Comparison of ENCODE assay signal across 8 mouse cellular contexts in the genomic region with DNA sequence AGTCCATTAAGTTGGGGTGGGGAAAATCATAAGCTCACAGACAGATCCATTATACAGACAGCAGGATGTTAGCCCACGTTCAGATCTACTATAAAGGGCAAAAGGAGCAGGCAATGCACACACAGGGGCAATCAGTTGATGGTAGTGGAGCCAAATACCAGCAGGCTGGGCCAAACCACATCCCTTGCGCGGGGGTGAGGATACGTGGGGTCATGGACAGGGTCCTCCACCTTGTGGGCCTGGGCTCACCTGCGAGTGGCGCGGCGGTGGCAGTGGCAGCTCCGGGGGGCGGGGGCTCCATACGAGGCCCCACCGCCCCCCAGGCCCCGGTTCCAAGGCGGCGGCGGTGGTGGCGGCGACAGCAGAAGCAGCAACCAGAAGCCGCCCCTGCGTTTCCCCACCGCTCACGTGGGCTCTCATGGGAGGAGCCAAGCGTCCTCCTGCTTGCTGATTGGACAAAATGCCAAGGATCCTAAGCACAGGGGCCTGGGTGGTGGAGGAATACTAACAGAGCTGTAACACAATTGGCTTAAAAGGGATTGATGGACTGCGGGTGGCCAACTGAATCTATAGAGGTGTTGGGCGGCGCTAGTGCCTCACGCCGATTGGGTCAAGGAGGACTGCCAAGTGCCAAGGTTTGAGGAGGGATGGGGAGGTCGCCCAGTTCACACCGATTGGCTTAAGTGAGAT. TPM values are rescaled to one million over a fixed set of nuclear protein-coding genes. Genes with fewer than 3 reads are reported as not detected.
DNase-seq lines count a peak whose midpoint lies in the region; ATAC-seq and TF ChIP-seq lines count a peak whose summit lies in the region.

A gene (minus strand): TSS at position 418 of the 690 bp plus-strand sequence.

- H3K4me1 ChIP-seq in G1E (ENCODE audit: insufficient read depth, low read depth, low read length): peaks cover 13% of the 10 kb centered on the region
- H3K4me1 ChIP-seq in forebrain, postnatal 0 days (ENCODE audit: insufficient read depth): no peaks in the 10 kb centered on the region
- no peaks in the 10 kb centered on the region for H3K4me1 ChIP-seq in lung, embryonic 15.5 days

- peak within 1 kb of the TSS; percentile 82 for H3K27ac ChIP-seq in forebrain, postnatal 0 days (ENCODE audit: low read depth, low read length)
- peak within 1 kb of the TSS; percentile 53; the same call in 1 of the 2 replicates for H3K27ac ChIP-seq in lung, embryonic 15.5 days

- H3K4me3 ChIP-seq in G1E (ENCODE audit: low read depth, low read length): peak within 1 kb of the TSS; percentile 77
- H3K4me3 ChIP-seq in forebrain, postnatal 0 days (ENCODE audit: low read depth, low read length): peak within 1 kb of the TSS; percentile 60
- H3K4me3 ChIP-seq in lung, embryonic 15.5 days: peak within 1 kb of the TSS; percentile 73

- peak within 1 kb of the TSS; percentile 67 for H3K9ac ChIP-seq in forebrain, postnatal 0 days
- H3K9ac ChIP-seq in lung, embryonic 15.5 days: peak within 1 kb of the TSS; percentile 70

- H3K9me3 ChIP-seq in G1E (replicated peaks): no peaks in the 10 kb centered on the region
- no peaks in the 10 kb centered on the region for H3K9me3 ChIP-seq in forebrain, postnatal 0 days (ENCODE audit: low read length)
- no peaks in the 10 kb centered on the region for H3K9me3 ChIP-seq in lung, embryonic 15.5 days

- H3K27me3 ChIP-seq in G1E (ENCODE audit: insufficient read depth, low read length): no peaks in the 10 kb centered on the region
- H3K27me3 ChIP-seq in forebrain, postnatal 0 days (ENCODE audit: insufficient read depth, low read length): no peaks in the 10 kb centered on the region
- H3K27me3 ChIP-seq in lung, embryonic 15.5 days: no peaks in the 10 kb centered on the region

- H3K36me3 ChIP-seq in G1E (replicated peaks): peaks cover 20% of the 10 kb centered on the region
- no peaks in the 10 kb centered on the region for H3K36me3 ChIP-seq in forebrain, postnatal 0 days (ENCODE audit: insufficient read depth)
- H3K36me3 ChIP-seq in lung, embryonic 15.5 days: no peaks in the 10 kb centered on the region

- ATAC-seq in G1E (ENCODE audit: extremely low read depth, insufficient number of reproducible peaks, low FRiP score, poor library complexity, severe bottlenecking): peak; percentile 97
- peak; percentile 98 for ATAC-seq in forebrain, postnatal 0 days
- ATAC-seq in lung, embryonic 15.5 days (ENCODE audit: borderline replicate concordance, extremely low read depth, low FRiP score, low TSS enrichment): peak; percentile 97

- TF ChIP-seq CTCF in G1E (IDR thresholded peaks at IDR 0.05; ENCODE audit: low read depth, low read length): no peak
- no peak for TF ChIP-seq CTCF in forebrain, postnatal 0 days (IDR thresholded peaks at IDR 0.05; ENCODE audit: low read depth)

- H3K4me2 ChIP-seq in forebrain, postnatal 0 days (ENCODE audit: low read depth): peak within 1 kb of the TSS; percentile 49
- peak within 1 kb of the TSS; percentile 52 for H3K4me2 ChIP-seq in lung, embryonic 15.5 days

- peak; percentile 81 for DNase-seq in G1E (ENCODE audit: low spot score)
- peak; percentile 78 to 88 for DNase-seq in cerebellum, adult 18-20 months
- peak; percentile 91 for DNase-seq in forebrain, postnatal 0 days
- peak; percentile 84 for DNase-seq in heart, postnatal 4 days
- DNase-seq in layer of hippocampus, adult 8-10 months (ENCODE audit: low spot score in 2 of 2): peak; percentile 80 to 92
- peak; percentile 81 for DNase-seq in ovary, adult 18-20 months (ENCODE audit: low spot score)
- DNase-seq in thymus, postnatal 0 days (ENCODE audit: low spot score): peak; percentile 82

- 27% methylated on average over 30 of the region's 30 CpGs for WGBS in forebrain, postnatal 0 days
- 10% methylated on average over 24 of the region's 30 CpGs for WGBS in lung, embryonic 15.5 days

RNA-seq across cellular contexts. Expression of the gene that starts here (rescaled TPM):
- total RNA-seq in G1E (2014; fragmentation: Nextera tagmentation): 19.3 and 20.5 TPM in 2 replicates
- total RNA-seq in G1E (2017): 7.0 and 7.6 TPM in 2 replicates
- polyA plus RNA-seq in G1E (2012): 15.8 and 17.1 TPM in 2 replicates
- 40.1 and 45.9 TPM in 2 replicates for total RNA-seq in forebrain, postnatal 0 days (2014; rRNA removed)
- polyA plus RNA-seq in forebrain, postnatal 0 days (2015; fragmentation: Nextera tagmentation; extraction: Ambion mirVana): 25.9 and 27.1 TPM in 2 replicates
- 10 to 100 TPM; 13.5 to 14.4 TPM for total RNA-seq in heart, postnatal 4 days (2021)
- total RNA-seq in layer of hippocampus, adult 8-10 months (2022): 10 to 100 TPM; 55.2 to 76.3 (median 66.7) TPM
- 10.9 and 12.5 TPM in 2 replicates for polyA plus RNA-seq in lung, embryonic 15.5 days (2015; fragmentation: Nextera tagmentation; extraction: Ambion mirVana)
- polyA plus RNA-seq in thymus, postnatal 0 days (2015; fragmentation: Nextera tagmentation; extraction: Ambion mirVana): 4.6 and 4.8 TPM in 2 replicates

Comparison
In these comparisons a context has a peak if more than half of its experiments do, and no peak if none do; other contexts are left out.
1. Peak in every context shown above with its lines: DNase-seq, ATAC-seq, H3K4me3 ChIP-seq and H3K27ac ChIP-seq.